Mouse (Mus musculus): ENCODE data around the gene Tmem207. TPM values are rescaled to one million over a fixed set of nuclear protein-coding genes. Genes with fewer than 3 reads are reported as not detected.

Tmem207 gene
- polyA plus RNA-seq (2017; shearing (Covaris generic)): not detected

DNA sequence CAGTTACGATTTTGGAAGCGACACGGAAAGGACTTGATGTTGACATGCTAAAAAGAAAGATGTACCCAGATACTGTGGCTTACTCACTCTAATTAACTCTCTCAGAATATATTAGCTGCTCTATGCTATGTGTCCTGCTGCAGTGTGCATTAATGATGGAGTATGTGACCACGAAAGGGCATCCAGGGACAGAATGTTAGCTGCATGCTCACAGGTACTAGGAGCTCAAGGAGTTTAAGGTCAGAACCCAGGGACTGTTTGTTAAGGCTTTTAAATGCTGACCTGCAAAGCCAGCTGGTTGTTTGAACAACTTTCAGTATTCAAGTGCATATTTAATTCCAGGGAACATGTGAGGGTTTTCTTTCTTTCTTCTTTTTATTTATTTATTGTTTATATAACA lies at the start of gene Tmem207:
Gene Tmem207, minus strand, starts transcription at position 101 of the 400 bp plus-strand sequence.

DNA sequence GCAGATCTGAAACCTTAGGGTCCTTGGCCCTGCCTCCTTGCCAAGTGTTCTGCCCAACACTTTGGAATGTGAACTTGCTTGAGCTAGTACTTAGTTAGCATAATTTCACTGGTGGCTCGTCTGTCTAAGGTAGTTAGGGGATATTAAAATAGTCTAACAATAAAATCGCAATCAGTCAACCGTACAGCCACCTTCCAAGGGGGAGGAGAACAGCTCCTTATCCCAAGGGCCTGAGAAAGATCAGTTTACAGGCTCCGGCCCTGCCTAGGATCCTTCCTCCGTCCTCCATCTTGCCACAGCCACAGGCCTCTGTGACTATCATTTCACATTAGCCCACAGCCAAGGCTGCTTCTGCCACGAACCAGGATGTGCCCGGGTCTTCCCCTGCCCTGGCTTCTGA lies 63.7 kb downstream of the Tmem207 start, which contains the start of gene Cldn16:
Gene Cldn16, plus strand, starts transcription at position 301 of the 400 bp plus-strand sequence.

Other genes starting within 250 kb of the Tmem207 start
- not detected for gene Cldn1, start 154.9 kb downstream of the Tmem207 start, polyA plus RNA-seq (2017; shearing (Covaris generic))
- gene Cldn16, start 63.6 kb downstream of the Tmem207 start, polyA plus RNA-seq (2017; shearing (Covaris generic)): not detected
- gene Il1rap, start 54.9 kb upstream of the Tmem207 start, polyA plus RNA-seq (2017; shearing (Covaris generic)): 9.6 TPM